Mouse (Mus musculus) urinary bladder, postnatal 4 days (tissue): ENCODE data around the gene Ncoa7.

Experiments
- DNase-seq, 2 experiments: peaks; one replicate each; pipeline ENCODE4 v3.0.0; 2021 to 2022; ENCODE audit warnings: low spot score in 2 of 2

Ncoa7 gene

GRCm38 (mm10) chr10:30745238-30745974 lies 57.7 kb downstream of the Ncoa7 start:
- DNase-seq, result no peak

- no peak for DNase-seq
Measured at GRCm38 (mm10) chr10:30743275-30743674, 59.9 kb downstream of the Ncoa7 start.

GRCm38 (mm10) chr10:30738403-30738802 lies 64.7 kb downstream of the Ncoa7 start:
- no peak for DNase-seq

- no peak for DNase-seq
Measured at GRCm38 (mm10) chr10:30737323-30737722, 65.8 kb downstream of the Ncoa7 start.

- no peak for DNase-seq
Measured at GRCm38 (mm10) chr10:30733148-30733785, 69.9 kb downstream of the Ncoa7 start.

GRCm38 (mm10) chr10:30731321-30731914 lies 71.7 kb downstream of the Ncoa7 start:
- no peak for DNase-seq

GRCm38 (mm10) chr10:30730791-30731190 lies 72.3 kb downstream of the Ncoa7 start:
- DNase-seq, result no peak

GRCm38 (mm10) chr10:30729157-30730096 lies 73.7 kb downstream of the Ncoa7 start:
- DNase-seq, result no peak

GRCm38 (mm10) chr10:30723014-30723413 lies 80.1 kb downstream of the Ncoa7 start:
- no peak for DNase-seq

- no peak for DNase-seq
Measured at GRCm38 (mm10) chr10:30720556-30720955, 82.6 kb downstream of the Ncoa7 start.

GRCm38 (mm10) chr10:30719947-30720346 lies 83.2 kb downstream of the Ncoa7 start:
- no peak for DNase-seq

- DNase-seq, result no peak
Measured at GRCm38 (mm10) chr10:30718703-30719340, 84.3 kb downstream of the Ncoa7 start.

- no peak for DNase-seq
Measured at GRCm38 (mm10) chr10:30716171-30716570, 87.0 kb downstream of the Ncoa7 start.

- DNase-seq, result no peak
Measured at GRCm38 (mm10) chr10:30712540-30712939, 90.6 kb downstream of the Ncoa7 start.

GRCm38 (mm10) chr10:30709846-30710403 lies 93.2 kb downstream of the Ncoa7 start:
- DNase-seq, result no peak

GRCm38 (mm10) chr10:30708039-30708438 lies 95.1 kb downstream of the Ncoa7 start:
- no peak for DNase-seq

GRCm38 (mm10) chr10:30702663-30703062 lies 100.5 kb downstream of the Ncoa7 start:
- DNase-seq, result no peak

- no peak for DNase-seq
Measured at GRCm38 (mm10) chr10:30686862-30687261, 116.3 kb downstream of the Ncoa7 start.

GRCm38 (mm10) chr10:30683449-30683848 lies 119.7 kb downstream of the Ncoa7 start:
- no peak for DNase-seq

- no peak for DNase-seq
Measured at GRCm38 (mm10) chr10:30679756-30680155, 123.4 kb downstream of the Ncoa7 start.

GRCm38 (mm10) chr10:30678051-30678450 lies 125.1 kb downstream of the Ncoa7 start:
- DNase-seq, result no peak
